Mouse (Mus musculus): Measurements from ENCODE around the gene Drd5. TPM values are rescaled to one million over a fixed set of nuclear protein-coding genes. Genes with fewer than 3 reads are reported as not detected.

Gene Drd5
- total and polyA plus RNA-seq, 3 experiments = not detected

GRCm38 (mm10) chr5:38288476-38288875 lies 30.7 kb upstream of the Drd5 start:
- H3K9ac ChIP-seq (ENCODE audit: control insufficient read depth, low read depth, low read length, poor library complexity, severe bottlenecking) = no peak overlapping the region
- no peak overlapping the region for H3K27ac ChIP-seq (ENCODE audit: control insufficient read depth, low read depth, low read length)
- H3K27me3 ChIP-seq (ENCODE audit: control insufficient read depth in 1 of 2, insufficient read depth in 2 of 2, low read length in 2 of 2) = no peaks in the 10 kb centered on the region
- H3K36me3 ChIP-seq (ENCODE audit: control insufficient read depth in 1 of 2, insufficient read depth in 2 of 2, low read length in 2 of 2) = no peaks in the 10 kb centered on the region
- no peak for DNase-seq (ENCODE audit: low read depth, low spot score)
- no peaks in the 10 kb centered on the region for H3K79me2 ChIP-seq (ENCODE audit: control insufficient read depth, insufficient read depth, low read length, poor library complexity)
- no peaks in the 10 kb centered on the region for H3K9me3 ChIP-seq (replicated peaks; ENCODE audit: insufficient read depth, low read length)
- no peaks in the 10 kb centered on the region for H3K4me1 ChIP-seq (ENCODE audit: control insufficient read depth in 1 of 2, insufficient read depth in 2 of 2, low read length in 2 of 2)
- H3K4me3 ChIP-seq (ENCODE audit: control insufficient read depth in 1 of 2, insufficient read depth in 1 of 2, low read depth in 2 of 2, low read length in 2 of 2) = no peak overlapping the region
- TF ChIP-seq CTCF (IDR thresholded peaks at IDR 0.05 in 2 of 3, conservative IDR thresholded peaks at IDR 0.05 in 1 of 3; ENCODE audit: control insufficient read depth in 1 of 3, insufficient read depth in 1 of 3, low read depth in 2 of 3, low read length in 3 of 3, poor library complexity in 1 of 3, severe bottlenecking in 1 of 3) (no peak), MYC (IDR thresholded peaks at IDR 0.05; ENCODE audit: low read depth, low read length) (no peak), POLR2A (IDR thresholded peaks at IDR 0.05; ENCODE audit: control insufficient read depth in 1 of 2, insufficient read depth in 1 of 2, low read depth in 1 of 2, low read length in 2 of 2, poor library complexity in 1 of 2) (no peak), MAZ (IDR thresholded peaks at IDR 0.05; ENCODE audit: low read depth, low read length) (no peak), ZMIZ1 (IDR thresholded peaks at IDR 0.05; ENCODE audit: low read depth, low read length) (no peak), HCFC1 (IDR thresholded peaks at IDR 0.05; ENCODE audit: low read depth, low read length) (no peak), TAL1 (IDR thresholded peaks at IDR 0.05; ENCODE audit: low read length) (no peak), ETS1 (IDR thresholded peaks at IDR 0.05; ENCODE audit: low read depth, low read length) (no peak), SIN3A (IDR thresholded peaks at IDR 0.05; ENCODE audit: low read length) (no peak), CHD2 (IDR thresholded peaks at IDR 0.05; ENCODE audit: low read length) (no peak), KAT2A (conservative IDR thresholded peaks at IDR 0.05; ENCODE audit: low read depth, low read length) (no peak), USF1 (IDR thresholded peaks at IDR 0.05; ENCODE audit: low read depth, low read length) (no peak), MEF2A (IDR thresholded peaks at IDR 0.05; ENCODE audit: extremely low read depth, insufficient replicate concordance, low read depth, low read length, poor library complexity, severe bottlenecking) (no peak), POLR2AphosphoS5 (IDR thresholded peaks at IDR 0.05; ENCODE audit: borderline replicate concordance, low read depth, low read length) (no peak), CHD1 (IDR thresholded peaks at IDR 0.05; ENCODE audit: low read depth, low read length) (no peak), USF2 (IDR thresholded peaks at IDR 0.05; ENCODE audit: borderline replicate concordance in 1 of 2, insufficient read depth in 1 of 2, low read depth in 1 of 2, low read length in 2 of 2) (no peak), TBP (IDR thresholded peaks at IDR 0.05; ENCODE audit: low read depth, low read length) (no peak)

- DNase-seq (ENCODE audit: low read depth, low spot score) = no peak
- no peaks in the 10 kb centered on the region for H3K79me2 ChIP-seq (ENCODE audit: control insufficient read depth, insufficient read depth, low read length, poor library complexity)
- H3K27me3 ChIP-seq (ENCODE audit: control insufficient read depth in 1 of 2, insufficient read depth in 2 of 2, low read length in 2 of 2) = peaks cover 1 to 3% of the 10 kb centered on the region in 2 experiments; a peak in 2 of 4 replicates
- no peak overlapping the region for H3K9ac ChIP-seq (ENCODE audit: control insufficient read depth, low read depth, low read length, poor library complexity, severe bottlenecking)
- H3K27ac ChIP-seq (ENCODE audit: control insufficient read depth, low read depth, low read length) = no peak overlapping the region
- no peaks in the 10 kb centered on the region for H3K36me3 ChIP-seq (ENCODE audit: control insufficient read depth in 1 of 2, insufficient read depth in 2 of 2, low read length in 2 of 2)
- TF ChIP-seq POLR2A (IDR thresholded peaks at IDR 0.05; ENCODE audit: control insufficient read depth in 1 of 2, insufficient read depth in 1 of 2, low read depth in 1 of 2, low read length in 2 of 2, poor library complexity in 1 of 2) = no peak
- no peak for TF ChIP-seq EP300 (IDR thresholded peaks at IDR 0.05; ENCODE audit: low read depth in 1 of 2, low read length in 2 of 2)
- TF ChIP-seq HCFC1 (IDR thresholded peaks at IDR 0.05; ENCODE audit: low read depth, low read length) = no peak
- no peak for TF ChIP-seq SIN3A (IDR thresholded peaks at IDR 0.05; ENCODE audit: low read length)
- no peak for TF ChIP-seq SMC3 (IDR thresholded peaks at IDR 0.05; ENCODE audit: low read depth, low read length)
- no peak for TF ChIP-seq MAFK (IDR thresholded peaks at IDR 0.05; ENCODE audit: borderline replicate concordance, low read depth, low read length)
- no peak for TF ChIP-seq TAL1 (IDR thresholded peaks at IDR 0.05; ENCODE audit: low read length)
- TF ChIP-seq GABPA (IDR thresholded peaks at IDR 0.05; ENCODE audit: low read depth, low read length) = no peak
- H3K4me3 ChIP-seq (ENCODE audit: control insufficient read depth in 1 of 2, insufficient read depth in 1 of 2, low read depth in 2 of 2, low read length in 2 of 2) = no peak overlapping the region
- no peaks in the 10 kb centered on the region for H3K9me3 ChIP-seq (replicated peaks; ENCODE audit: insufficient read depth, low read length)
- H3K4me1 ChIP-seq (ENCODE audit: control insufficient read depth in 1 of 2, insufficient read depth in 2 of 2, low read length in 2 of 2) = no peaks in the 10 kb centered on the region
Observed at GRCm38 (mm10) chr5:38301761-38302411, 17.3 kb upstream of the Drd5 start.
